Mouse (Mus musculus) spleen, adult 2 months (tissue): Measurements from ENCODE around the gene Dnaja3. TPM values are rescaled to one million over a fixed set of nuclear protein-coding genes. Genes with fewer than 3 reads are reported as not detected.

Experiments used
- DNase-seq, 2 experiments: peaks; one replicate each; pipeline versions ENCODE4 v3.0.0 to v3.0.0-alpha.2; 2012 to 2021; ENCODE audit warnings: low spot score in 2 of 2, low read depth in 1 of 2
- H3K27ac ChIP-seq: fragments of 200-500 bp; 2 replicates; pipeline ENCODE4 v1.5.1; 2012; ENCODE audit warnings: low read length, inconsistent platforms; ENCODE audit not compliant: insufficient read depth
- H3K27me3 ChIP-seq: fragments of 200-500 bp; 2 replicates; pipeline ENCODE4 v1.6.1; 2012; ENCODE audit warnings: mild to moderate bottlenecking, moderate library complexity, low read length, inconsistent platforms; ENCODE audit not compliant: control insufficient read depth, insufficient read depth
- H3K36me3 ChIP-seq: fragments of 200-500 bp; 2 replicates; pipeline ENCODE4 v1.6.1; 2012; ENCODE audit warnings: mild to moderate bottlenecking, low read length, inconsistent platforms; ENCODE audit not compliant: control insufficient read depth, insufficient read depth
- H3K4me1 ChIP-seq: fragments of 200-500 bp; 2 replicates; pipeline ENCODE4 v1.6.1; 2011; ENCODE audit warnings: inconsistent platforms; ENCODE audit not compliant: control insufficient read depth, insufficient read depth, insufficient read length
- H3K4me3 ChIP-seq: fragments of 200-500 bp; 2 replicates; pipeline ENCODE4 v1.5.1; 2011; ENCODE audit warnings: mild to moderate bottlenecking, inconsistent platforms; ENCODE audit not compliant: insufficient read depth, insufficient read length; ENCODE audit errors: extremely low read depth
- CTCF ChIP-seq: fragments of 200-500 bp; IDR thresholded peaks from 2 replicates; pipeline ENCODE4 v1.5.1; 2011; ENCODE audit warnings: mild to moderate bottlenecking, inconsistent platforms; ENCODE audit not compliant: insufficient read depth, insufficient read length, insufficient replicate concordance; ENCODE audit errors: extremely low read depth
- POLR2A ChIP-seq: fragments of 200-500 bp; IDR thresholded peaks from 2 replicates; pipeline ENCODE4 v1.6.1; 2011; ENCODE audit warnings: low read depth, low read length, inconsistent platforms
- WGBS: fragments of 180-500 bp; shearing (Covaris S2); methylation state at CpG from one replicate; pipeline ENCODE4 v1.1.7; 2018; 5-methylcytosine and 5-hydroxymethylcytosine counted together
- polyA plus RNA-seq: library from polyadenylated mRNA; depleted of rRNA; stranded (reverse); fragments of >200 nt; gene quantifications from 2 replicates; pipeline ENCODE4 v1.2.3, GENCODE M21; 2012

Gene Dnaja3
- polyA plus RNA-seq, 1 experiment, result 11.0 TPM

DNA sequence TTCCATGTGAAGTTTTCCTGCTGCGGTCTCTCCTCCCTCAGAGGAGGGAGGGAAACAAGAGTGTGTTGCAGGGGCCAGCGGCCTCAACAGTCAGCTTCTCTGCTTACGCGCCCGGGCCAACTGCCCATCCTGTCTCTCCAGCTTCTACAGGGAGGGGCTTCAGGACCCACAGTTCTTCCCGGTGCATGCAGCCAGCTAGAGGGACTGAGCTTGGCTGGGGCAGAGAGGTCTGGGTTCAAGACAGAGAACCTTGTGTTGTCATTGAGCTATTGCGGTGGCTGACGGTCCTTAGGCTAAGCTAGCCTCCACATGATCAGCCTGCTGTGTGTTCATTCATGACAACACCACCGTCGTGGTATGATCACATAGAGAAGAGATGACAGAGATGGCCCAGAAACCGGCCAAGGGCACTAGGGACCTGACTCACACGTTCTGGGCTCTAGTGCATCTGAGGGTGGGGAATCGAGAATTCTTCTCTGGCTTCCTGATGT, 7.9 kb downstream of the Dnaja3 start:
- DNase-seq, result no peak
- H3K27ac ChIP-seq, result no peak overlapping the region
- H3K27me3 ChIP-seq, result no peaks in the 10 kb centered on the region
- no peak for TF ChIP-seq POLR2A
- no peak for TF ChIP-seq CTCF
- 89% methylated on average over 13 of the region's 13 CpGs for WGBS
- no peaks in the 10 kb centered on the region for H3K4me1 ChIP-seq
- peaks cover 39% of the 10 kb centered on the region for H3K36me3 ChIP-seq
- H3K4me3 ChIP-seq, result no peak overlapping the region

DNA sequence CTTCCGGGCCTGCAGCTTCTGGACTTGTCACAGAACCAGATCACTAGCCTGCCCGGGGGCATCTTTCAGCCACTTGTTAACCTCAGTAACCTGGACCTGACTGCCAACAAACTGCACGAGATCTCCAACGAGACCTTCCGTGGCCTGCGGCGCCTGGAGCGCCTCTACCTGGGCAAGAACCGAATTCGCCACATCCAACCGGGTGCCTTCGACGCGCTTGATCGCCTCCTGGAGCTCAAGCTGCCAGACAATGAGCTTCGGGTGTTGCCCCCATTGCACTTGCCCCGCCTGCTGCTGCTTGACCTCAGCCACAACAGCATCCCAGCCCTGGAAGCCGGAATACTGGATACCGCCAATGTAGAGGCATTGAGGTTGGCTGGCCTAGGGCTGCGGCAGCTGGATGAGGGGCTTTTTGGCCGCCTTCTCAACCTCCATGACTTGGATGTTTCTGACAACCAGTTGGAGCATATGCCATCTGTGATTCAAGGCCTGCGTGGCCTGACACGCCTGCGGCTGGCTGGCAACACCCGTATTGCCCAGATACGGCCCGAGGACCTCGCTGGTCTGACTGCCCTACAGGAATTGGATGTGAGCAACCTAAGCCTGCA, 8.7 kb downstream of the Dnaja3 start:
- Histone ChIP-seq H3K27ac (no peak overlapping the region), H3K27me3 (no peaks in the 10 kb centered on the region), H3K36me3 (peaks cover 44% of the 10 kb centered on the region), H3K4me1 (no peaks in the 10 kb centered on the region), H3K4me3 (no peak overlapping the region)
- TF ChIP-seq POLR2A (no peak), CTCF (no peak)
- no peak for DNase-seq
- WGBS, result 95% methylated on average over 28 of the region's 28 CpGs

DNA sequence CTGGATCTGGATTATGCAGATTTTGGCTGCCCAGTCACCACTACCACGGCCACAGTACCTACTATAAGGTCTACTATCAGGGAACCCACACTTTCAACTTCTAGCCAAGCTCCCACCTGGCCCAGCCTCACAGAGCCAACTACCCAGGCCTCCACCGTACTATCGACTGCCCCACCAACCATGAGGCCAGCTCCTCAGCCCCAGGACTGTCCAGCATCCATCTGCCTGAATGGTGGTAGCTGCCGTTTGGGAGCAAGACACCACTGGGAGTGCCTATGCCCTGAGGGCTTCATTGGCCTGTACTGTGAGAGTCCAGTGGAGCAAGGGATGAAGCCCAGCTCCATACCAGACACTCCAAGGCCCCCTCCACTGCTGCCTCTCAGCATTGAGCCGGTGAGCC, 9.4 kb downstream of the Dnaja3 start:
- TF ChIP-seq POLR2A (no peak), CTCF (no peak)
- no peak overlapping the region for H3K27ac ChIP-seq
- WGBS, result 90% methylated on average over 5 of the region's 5 CpGs
- no peaks in the 10 kb centered on the region for H3K4me1 ChIP-seq
- DNase-seq, result no peak
- H3K36me3 ChIP-seq, result peaks cover 48% of the 10 kb centered on the region
- no peaks in the 10 kb centered on the region for H3K27me3 ChIP-seq
- no peak overlapping the region for H3K4me3 ChIP-seq

DNA sequence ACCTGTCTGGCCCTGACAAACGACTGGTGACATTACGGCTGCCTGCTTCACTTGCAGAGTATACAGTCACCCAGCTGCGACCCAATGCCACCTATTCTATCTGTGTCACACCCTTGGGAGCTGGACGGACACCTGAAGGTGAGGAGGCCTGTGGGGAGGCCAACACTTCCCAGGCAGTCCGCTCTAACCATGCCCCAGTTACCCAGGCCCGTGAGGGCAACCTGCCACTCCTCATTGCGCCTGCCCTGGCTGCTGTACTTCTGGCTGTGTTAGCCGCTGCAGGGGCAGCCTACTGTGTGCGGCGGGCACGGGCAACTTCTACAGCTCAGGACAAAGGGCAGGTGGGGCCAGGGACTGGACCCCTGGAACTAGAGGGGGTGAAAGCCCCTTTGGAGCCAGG, 9.9 kb downstream of the Dnaja3 start:
- DNase-seq, result no peak
- Histone ChIP-seq H3K27me3 (no peaks in the 10 kb centered on the region), H3K4me3 (no peak overlapping the region), H3K27ac (no peak overlapping the region), H3K36me3 (peaks cover 49% of the 10 kb centered on the region), H3K4me1 (no peaks in the 10 kb centered on the region)
- WGBS, result 91% methylated on average over 11 of the region's 11 CpGs
- TF ChIP-seq CTCF (no peak), POLR2A (no peak)

DNA sequence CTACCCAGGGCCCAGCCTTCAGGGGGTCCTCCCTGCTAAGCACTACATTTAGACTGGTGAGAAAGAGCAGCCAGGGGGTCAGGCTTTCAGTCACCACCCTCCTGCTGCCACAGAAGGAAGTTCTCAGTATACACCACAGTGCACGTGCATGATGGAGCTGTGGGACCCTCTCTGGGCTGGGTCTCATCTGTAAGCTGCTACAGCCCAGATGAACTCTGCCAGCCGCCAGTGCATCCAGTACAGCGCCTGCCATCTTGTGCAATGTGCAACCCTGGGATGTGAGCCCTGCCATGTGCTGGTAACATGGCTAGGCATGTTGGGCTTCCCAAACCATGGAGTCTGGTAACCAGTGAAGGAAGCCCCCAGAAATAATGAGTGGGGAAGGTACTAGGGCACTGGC, 10.4 kb downstream of the Dnaja3 start:
- H3K4me3 ChIP-seq, result no peak overlapping the region

DNA sequence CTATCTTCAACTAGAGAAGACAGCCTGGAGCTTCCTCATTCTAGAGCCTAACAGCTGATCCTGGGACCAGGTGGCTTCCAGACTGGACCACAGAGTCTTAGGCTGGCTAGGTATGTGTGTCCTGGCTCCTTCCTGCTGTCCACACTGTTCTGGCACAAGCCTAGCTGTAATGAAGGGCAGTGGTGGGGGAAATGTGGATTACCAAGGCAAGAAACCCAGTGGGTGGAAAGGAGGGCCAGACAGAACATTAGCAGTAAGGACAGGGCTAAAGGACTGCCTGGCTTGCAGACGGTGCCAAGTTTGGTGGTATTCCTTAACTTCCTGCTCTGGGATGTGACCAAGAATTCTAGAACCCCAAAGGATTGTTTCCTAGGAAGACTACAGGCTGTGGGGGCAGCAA, 11.3 kb downstream of the Dnaja3 start:
- Histone ChIP-seq H3K36me3 (peaks cover 59% of the 10 kb centered on the region), H3K4me1 (no peaks in the 10 kb centered on the region), H3K4me3 (no peak overlapping the region), H3K27ac (no peak overlapping the region), H3K27me3 (no peaks in the 10 kb centered on the region)
- DNase-seq, result no peak
- TF ChIP-seq CTCF (no peak), POLR2A (no peak)
- 90% methylated on average over 1 of the region's 1 CpGs for WGBS

More for the DNA sequence above, 10.4 kb downstream of the Dnaja3 start:
- Histone ChIP-seq H3K36me3 (peaks cover 54% of the 10 kb centered on the region), H3K27me3 (no peaks in the 10 kb centered on the region), H3K4me1 (no peaks in the 10 kb centered on the region), H3K27ac (no peak overlapping the region)
- TF ChIP-seq POLR2A, result no peak
- TF ChIP-seq CTCF, result no peak
- 91% methylated on average over 3 of the region's 3 CpGs for WGBS
- no peak for DNase-seq

DNA sequence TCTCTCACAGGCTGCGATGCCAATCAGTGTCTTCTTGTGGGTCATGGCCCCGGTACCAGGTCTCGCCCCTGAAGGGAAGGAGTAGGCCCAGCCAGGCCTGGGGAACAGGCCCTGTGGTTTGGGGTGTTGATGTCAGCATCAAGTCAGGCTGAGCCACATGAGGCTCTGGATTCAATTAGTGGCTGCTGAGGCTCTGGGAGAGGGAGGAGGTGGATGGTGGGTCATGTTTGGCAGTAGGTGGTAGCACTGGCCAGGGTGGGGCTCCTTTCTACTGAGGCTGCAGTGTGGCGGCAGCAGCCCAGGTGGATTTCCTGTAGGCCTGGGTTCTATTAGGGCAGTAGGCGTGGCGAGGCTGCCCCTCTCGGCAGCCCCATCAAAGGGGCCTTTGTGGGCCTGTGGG, 11.8 kb downstream of the Dnaja3 start:
- 88% methylated on average over 7 of the region's 7 CpGs for WGBS
- Histone ChIP-seq H3K27ac (no peak overlapping the region), H3K4me1 (no peaks in the 10 kb centered on the region), H3K36me3 (peaks cover 59% of the 10 kb centered on the region), H3K4me3 (no peak overlapping the region), H3K27me3 (no peaks in the 10 kb centered on the region)
- no peak for DNase-seq
- TF ChIP-seq POLR2A (no peak), CTCF (no peak)
